Mouse (Mus musculus) lung, postnatal 0 days (tissue): Measurements from ENCODE around the gene Cul1. TPM values are rescaled to one million over a fixed set of nuclear protein-coding genes. Genes with fewer than 3 reads are reported as not detected.

Source experiments
- ATAC-seq: fragments of 200-750 bp; cut with Nextera tagmentation; 2 replicates; pipeline ENCODE4 v1.8.0; 2017; ENCODE audit warnings: moderate library complexity
- DNase-seq: peaks from one replicate; pipeline ENCODE4 v3.0.0-alpha.2; 2016; ENCODE audit warnings: low spot score
- H3K27ac ChIP-seq: fragments of 300-500 bp; sonication (generic); 2 replicates; pipeline ENCODE4 v1.5.1; 2014; ENCODE audit warnings: antibody characterized with exemption, mild to moderate bottlenecking, low read length, mixed read lengths
- H3K27me3 ChIP-seq: fragments of 300-500 bp; sonication (generic); replicated peaks from 2 replicates; pipeline ENCODE4 v1.6.1; 2014; ENCODE audit warnings: low read length, mixed read lengths; ENCODE audit not compliant: insufficient read depth
- H3K36me3 ChIP-seq: fragments of 300-500 bp; sonication (generic); 2 replicates; pipeline ENCODE4 v1.6.1; 2014; ENCODE audit warnings: low read length, mixed read lengths; ENCODE audit not compliant: insufficient read depth
- H3K4me1 ChIP-seq: fragments of 300-500 bp; sonication (generic); 2 replicates; pipeline ENCODE4 v1.6.1; 2014; ENCODE audit warnings: antibody characterized with exemption, low read depth, low read length, mixed read lengths; ENCODE audit not compliant: insufficient read depth
- H3K4me2 ChIP-seq: fragments of 300-500 bp; sonication (generic); replicated peaks from 2 replicates; pipeline ENCODE4 v1.6.1; 2014; ENCODE audit warnings: low read depth, mild to moderate bottlenecking, low read length, moderate library complexity, mixed read lengths
- H3K4me3 ChIP-seq: fragments of 300-500 bp; sonication (generic); 2 replicates; pipeline ENCODE4 v1.5.1; 2014; ENCODE audit warnings: low read depth, low read length
- H3K9ac ChIP-seq: fragments of 300-500 bp; sonication (generic); replicated peaks from 2 replicates; pipeline ENCODE4 v1.6.1; 2014; ENCODE audit warnings: low read depth, mild to moderate bottlenecking
- H3K9me3 ChIP-seq: fragments of 300-500 bp; sonication (generic); 2 replicates; pipeline ENCODE4 v1.6.1; 2016; ENCODE audit warnings: low read length, mixed read lengths
- CTCF ChIP-seq: IDR thresholded peaks from 2 replicates; pipeline ENCODE4 v1.5.1; 2016; ENCODE audit warnings: antibody characterized with exemption, mild to moderate bottlenecking
- EP300 ChIP-seq: IDR thresholded peaks from 2 replicates; pipeline ENCODE4 v1.6.1; 2016; ENCODE audit warnings: antibody characterized with exemption, mild to moderate bottlenecking, control low read depth
- WGBS: fragments of 180-500 bp; shearing (Covaris S2); extraction: QIAGEN DNeasy Blood & Tissue Kit; methylation state at CpG from one replicate; pipeline ENCODE4 v1.1.7; 2014; 5-methylcytosine and 5-hydroxymethylcytosine counted together
- polyA plus RNA-seq: library from polyadenylated mRNA; unstranded; fragments of >200 nt; fragmentation: Nextera tagmentation; extraction: Ambion mirVana; gene quantifications from 2 replicates; pipeline ENCODE4 v1.2.1, GENCODE M21; 2015

The Cul1 gene
- polyA plus RNA-seq, 1 experiment from 2014 or later = 82.6 TPM

- TF ChIP-seq CTCF (no peak), EP300 (no peak)
- no peak overlapping the region for H3K4me3 ChIP-seq
- no peaks in the 10 kb centered on the region for H3K9me3 ChIP-seq
- no peak for ATAC-seq
- no peaks in the 10 kb centered on the region for H3K36me3 ChIP-seq
- H3K9ac ChIP-seq = no peak overlapping the region
- no peak for DNase-seq
- no peaks in the 10 kb centered on the region for H3K27me3 ChIP-seq
- no peak overlapping the region for H3K4me2 ChIP-seq
- no peak overlapping the region for H3K27ac ChIP-seq
- no peaks in the 10 kb centered on the region for H3K4me1 ChIP-seq
Observed at GRCm38 (mm10) chr6:47467058-47467457, 13.9 kb downstream of the Cul1 start.

DNA sequence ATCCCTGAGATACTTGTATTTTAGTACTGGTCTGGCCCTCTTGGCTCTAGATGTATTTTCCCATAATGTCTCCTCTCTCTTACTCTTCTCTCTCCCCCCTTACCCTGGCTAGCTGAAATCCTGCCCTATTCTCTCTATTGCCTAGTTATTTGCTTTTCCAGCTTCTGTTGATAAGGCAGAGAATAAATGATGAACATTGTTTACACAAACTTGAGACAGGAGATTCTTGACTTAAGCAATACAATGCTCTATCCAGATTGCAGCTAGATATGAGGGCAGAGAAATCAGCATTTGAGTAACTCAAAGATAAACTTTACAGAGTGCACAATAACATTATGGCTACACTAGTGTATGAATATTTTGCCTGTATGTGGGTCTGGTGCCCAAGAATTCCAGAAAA lies 16.6 kb downstream of the Cul1 start:
- Histone ChIP-seq H3K9ac (no peak overlapping the region), H3K36me3 (no peaks in the 10 kb centered on the region), H3K4me1 (no peaks in the 10 kb centered on the region; the same call in 1 of the 2 replicates), H3K27me3 (no peaks in the 10 kb centered on the region), H3K4me2 (no peak overlapping the region), H3K4me3 (no peak overlapping the region), H3K27ac (no peak overlapping the region), H3K9me3 (no peaks in the 10 kb centered on the region)
- TF ChIP-seq EP300 (no peak), CTCF (no peak)
- DNase-seq = no peak
- ATAC-seq = no peak

- Histone ChIP-seq H3K4me3 (no peak overlapping the region), H3K36me3 (no peaks in the 10 kb centered on the region), H3K9me3 (no peaks in the 10 kb centered on the region), H3K4me2 (no peak overlapping the region), H3K27me3 (no peaks in the 10 kb centered on the region), H3K27ac (no peak overlapping the region), H3K4me1 (no peaks in the 10 kb centered on the region; the same call in 1 of the 2 replicates), H3K9ac (no peak overlapping the region)
- ATAC-seq = no peak
- no peak for DNase-seq
- TF ChIP-seq CTCF (no peak), EP300 (no peak)
Observed at GRCm38 (mm10) chr6:47472444-47472843, 19.2 kb downstream of the Cul1 start.

GRCm38 (mm10) chr6:47482027-47482426 lies 28.8 kb downstream of the Cul1 start:
- TF ChIP-seq EP300 (no peak), CTCF (no peak)
- no peak overlapping the region for H3K27ac ChIP-seq
- no peaks in the 10 kb centered on the region for H3K36me3 ChIP-seq
- DNase-seq = no peak
- no peaks in the 10 kb centered on the region for H3K4me1 ChIP-seq
- WGBS = 93% methylated on average over 1 of the region's 1 CpGs
- H3K4me2 ChIP-seq = no peak overlapping the region
- ATAC-seq = no peak
- H3K9ac ChIP-seq = no peak overlapping the region
- no peak overlapping the region for H3K4me3 ChIP-seq
- H3K9me3 ChIP-seq = no peaks in the 10 kb centered on the region
- H3K27me3 ChIP-seq = no peaks in the 10 kb centered on the region

GRCm38 (mm10) chr6:47494562-47494961 lies 41.4 kb downstream of the Cul1 start:
- Histone ChIP-seq H3K36me3 (no peaks in the 10 kb centered on the region), H3K4me3 (no peak overlapping the region), H3K27me3 (no peaks in the 10 kb centered on the region), H3K4me2 (no peak overlapping the region), H3K9me3 (no peaks in the 10 kb centered on the region), H3K4me1 (no peaks in the 10 kb centered on the region), H3K9ac (no peak overlapping the region), H3K27ac (no peak overlapping the region)
- DNase-seq (no peak), ATAC-seq (no peak)
- no peak for TF ChIP-seq EP300
- no peak for TF ChIP-seq CTCF
- WGBS = 77% methylated on average over 4 of the region's 4 CpGs

GRCm38 (mm10) chr6:47520030-47520429 lies 66.8 kb downstream of the Cul1 start:
- Histone ChIP-seq H3K4me2 (no peak overlapping the region), H3K9ac (no peak overlapping the region), H3K9me3 (no peaks in the 10 kb centered on the region), H3K27ac (no peak overlapping the region), H3K27me3 (no peaks in the 10 kb centered on the region), H3K36me3 (peaks cover 62% of the 10 kb centered on the region), H3K4me1 (no peaks in the 10 kb centered on the region), H3K4me3 (no peak overlapping the region)
- DNase-seq (no peak), ATAC-seq (no peak)
- TF ChIP-seq CTCF = no peak
- no peak for TF ChIP-seq EP300
- 82% methylated on average over 2 of the region's 2 CpGs for WGBS

GRCm38 (mm10) chr6:47522431-47522830 lies 69.2 kb downstream of the Cul1 start:
- WGBS = 95% methylated on average over 3 of the region's 3 CpGs
- no peaks in the 10 kb centered on the region for H3K4me1 ChIP-seq
- DNase-seq (no peak), ATAC-seq (no peak)
- H3K4me3 ChIP-seq = no peak overlapping the region
- no peak overlapping the region for H3K9ac ChIP-seq
- H3K27me3 ChIP-seq = no peaks in the 10 kb centered on the region
- TF ChIP-seq EP300 = no peak
- no peak for TF ChIP-seq CTCF
- H3K36me3 ChIP-seq = peaks cover 58% of the 10 kb centered on the region
- H3K27ac ChIP-seq = no peak overlapping the region
- no peak overlapping the region for H3K4me2 ChIP-seq
- no peaks in the 10 kb centered on the region for H3K9me3 ChIP-seq
